20 mouse cellular contexts compared by ENCODE assay signal in genomic region chr9:51058951-51059521, GRCm38 (mm10). TPM values are rescaled to one million over a fixed set of nuclear protein-coding genes. Genes with fewer than 3 reads are reported as not detected.
DNase-seq lines count a peak whose midpoint lies in the region; ATAC-seq lines count a peak whose summit lies in the region.
"Had no signal": no experiment of that assay in that cellular context is flagged by ENCODE, and none has a peak within 500 bp of the region (broad histone marks: within the 10 kb centered on the region; RNA-seq: fewer than 3 reads in every experiment).

No protein-coding gene starts in this region.

- DNase-seq in heart, adult 18-20 months, result peak; percentile 15 to 16
- DNase-seq in heart, postnatal 10 days, result no peak
- peak; percentile 36 for DNase-seq in right cerebral cortex, postnatal 25 days
- DNase-seq in right cerebral cortex, postnatal 4 days, result no peak
- peak; percentile 83 for DNase-seq in fibroblast of lung, adult 2 months (ENCODE audit: low read depth)
- no peak for DNase-seq in embryo, embryonic 10 days (ENCODE audit: low spot score)
- DNase-seq: adrenal gland, adult 8-10 months; gastrocnemius, postnatal 25 days; kidney, postnatal 25 days; lung, adult 18-20 months; midbrain, embryonic 14.5 days had no signal

- intact Hi-C loops in heart, postnatal 10 days (cut with DNase I), result no loop called here

- no peak for ATAC-seq in inflammation-experienced regulatory T-cells, adult 6 months
- ATAC-seq: forebrain, embryonic 13.5 days; intestine, postnatal 0 days had no signal

RNA-seq across cellular contexts. Expression of gene Btg4, which starts 1.7 kb away (rescaled TPM):
- total RNA-seq in heart, adult 18-20 months (2021), result not detected
- total RNA-seq in heart, postnatal 10 days (2021), result not detected
- polyA plus RNA-seq in inflammation-experienced regulatory T-cells, adult 6 months (2017; shearing (Covaris generic)), result under 1 TPM in 1 of 3 experiments, not detected in 2; 0.56 TPM
- total RNA-seq: adrenal gland, adult 8-10 months; CH12.LX; gastrocnemius, postnatal 25 days had no signal
- polyA plus RNA-seq: forebrain, embryonic 13.5 days; heart, embryonic 16.5 days; hindbrain, embryonic 13.5 days; intestine, postnatal 0 days; limb, embryonic 14.5 days; macrophage; midbrain, embryonic 14.5 days; neural tube, embryonic 11.5 days had no signal

RNA-seq across cellular contexts. Expression of gene Layn, which starts 17.9 kb away (rescaled TPM):
- 1 to 10 TPM; 5.5 to 5.9 TPM for total RNA-seq in heart, adult 18-20 months (2021)
- total RNA-seq in heart, postnatal 10 days (2021), result 10 to 100 TPM in 1 of 2 experiments, 1 to 10 TPM in 1; 9.3 to 11.7 TPM
- polyA plus RNA-seq in inflammation-experienced regulatory T-cells, adult 6 months (2017; shearing (Covaris generic)), result not detected
- total RNA-seq: CH12.LX had no signal

RNA-seq across cellular contexts. Expression of gene 4833427G06Rik, which starts 42.8 kb away (rescaled TPM):
- under 1 TPM in 1 of 2 experiments, not detected in 1; 0.69 TPM for total RNA-seq in heart, adult 18-20 months (2021)
- not detected for total RNA-seq in heart, postnatal 10 days (2021)
- not detected for polyA plus RNA-seq in inflammation-experienced regulatory T-cells, adult 6 months (2017; shearing (Covaris generic))
- total RNA-seq: gastrocnemius, postnatal 25 days had no signal
- polyA plus RNA-seq: intestine, postnatal 0 days; macrophage; midbrain, embryonic 14.5 days; neural tube, embryonic 11.5 days had no signal

RNA-seq across cellular contexts. Expression of gene Sik2, which starts 50.2 kb away (rescaled TPM):
- total RNA-seq in heart, adult 18-20 months (2021), result 10 to 100 TPM; 27.6 to 34.6 TPM
- 10 to 100 TPM; 25.6 to 37.5 TPM for total RNA-seq in heart, postnatal 10 days (2021)
- 10 to 100 TPM; 14.7 to 30.3 (median 15.8) TPM for polyA plus RNA-seq in inflammation-experienced regulatory T-cells, adult 6 months (2017; shearing (Covaris generic))

Comparison
In these comparisons a context has a peak if more than half of its experiments do, and no peak if none do; other contexts are left out.
1. DNase-seq: peak in heart, adult 18-20 months (2 of 2), right cerebral cortex, postnatal 25 days (single experiment) and fibroblast of lung, adult 2 months (single experiment); none in heart, postnatal 10 days (0 of 2), right cerebral cortex, postnatal 4 days (single experiment) and embryo, embryonic 10 days (single experiment).